Mouse (Mus musculus) thymus, adult 2 months (tissue): Measurements from ENCODE around the gene P2ry6.

ENCODE experiments used
- CTCF ChIP-seq: fragments of 200-500 bp; IDR thresholded peaks from 2 replicates; pipeline ENCODE4 v1.5.1; 2012; ENCODE audit warnings: mild to moderate bottlenecking, control low read depth, low read length, moderate library complexity, borderline replicate concordance; ENCODE audit not compliant: control insufficient read depth, poor library complexity, insufficient read depth; ENCODE audit errors: extremely low read depth
- POLR2A ChIP-seq: fragments of 200-500 bp; IDR thresholded peaks from 2 replicates; pipeline ENCODE4 v1.6.1; 2012; ENCODE audit warnings: mild to moderate bottlenecking, low read length, control low read depth, moderate library complexity; ENCODE audit not compliant: control insufficient read depth, poor library complexity, insufficient read depth; ENCODE audit errors: extremely low read depth

DNA sequence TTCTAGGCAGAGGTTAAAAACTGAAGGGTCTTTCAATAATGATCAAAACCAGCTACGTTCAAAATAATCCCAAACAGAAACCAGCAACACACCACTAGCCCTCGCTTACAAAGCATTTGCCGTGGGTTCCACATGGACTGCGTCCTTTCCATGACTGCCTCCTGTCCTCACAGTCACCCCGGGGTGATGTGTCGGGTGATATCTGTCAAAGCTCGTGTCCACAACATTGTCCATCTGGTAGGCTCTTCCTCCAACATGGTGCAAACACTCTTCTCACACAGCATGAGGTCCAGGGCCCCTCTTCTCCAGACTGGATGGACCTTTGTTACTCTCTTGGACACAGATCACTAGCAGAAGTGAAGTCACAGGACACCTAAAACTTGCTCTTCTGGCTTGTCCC lies 69.4 kb downstream of the P2ry6 start:
- TF ChIP-seq POLR2A, result no peak
- no peak for TF ChIP-seq CTCF
